Mouse (Mus musculus) intestine, embryonic 16.5 days (tissue): Measurements from ENCODE around the gene Fbxo9. TPM values are rescaled to one million over a fixed set of nuclear protein-coding genes. Genes with fewer than 3 reads are reported as not detected.
"Not testable (repeated sequence)": the region's sequence is repeated elsewhere in the genome, so short reads cannot be mapped to it uniquely, and the experiment has no call there.

ENCODE experiments used
- ATAC-seq: fragments of 200-750 bp; cut with Nextera tagmentation; 2 replicates; pipeline ENCODE4 v1.8.0; 2017; ENCODE audit warnings: moderate TSS enrichment, moderate library complexity
- H3K27ac ChIP-seq: fragments of 300-500 bp; sonication (generic); 2 replicates; pipeline ENCODE4 v1.5.1; 2014; ENCODE audit warnings: mild to moderate bottlenecking, low read length
- H3K27me3 ChIP-seq: fragments of 300-500 bp; sonication (generic); replicated peaks from 2 replicates; pipeline ENCODE4 v1.6.1; 2014; ENCODE audit warnings: low read length, control low read depth, mixed read lengths; ENCODE audit not compliant: control insufficient read depth, insufficient read depth
- H3K36me3 ChIP-seq: fragments of 300-500 bp; sonication (generic); 2 replicates; pipeline ENCODE4 v1.6.1; 2014; ENCODE audit warnings: low read length, control low read depth; ENCODE audit not compliant: control insufficient read depth, insufficient read depth
- H3K4me1 ChIP-seq: fragments of 300-500 bp; sonication (generic); 2 replicates; pipeline ENCODE4 v1.6.1; 2014; ENCODE audit warnings: low read length, control low read depth, mixed read lengths; ENCODE audit not compliant: control insufficient read depth, insufficient read depth
- H3K4me2 ChIP-seq: fragments of 300-500 bp; sonication (generic); 2 replicates; pipeline ENCODE4 v1.6.1; 2014; ENCODE audit warnings: low read depth, low read length, control low read depth
- H3K4me3 ChIP-seq: fragments of 300-500 bp; sonication (generic); 2 replicates; pipeline ENCODE4 v1.5.1; 2014; ENCODE audit warnings: mild to moderate bottlenecking, low read length
- H3K9ac ChIP-seq: fragments of 300-500 bp; sonication (generic); 2 replicates; pipeline ENCODE4 v1.6.1; 2014; ENCODE audit warnings: low read depth, low read length
- H3K9me3 ChIP-seq: fragments of 300-500 bp; sonication (generic); 2 replicates; pipeline ENCODE4 v1.6.1; 2016; ENCODE audit warnings: low read length, control low read depth; ENCODE audit not compliant: control insufficient read depth
- WGBS: fragments of 180-500 bp; shearing (Covaris S2); extraction: QIAGEN DNeasy Blood & Tissue Kit; methylation state at CpG from one replicate; pipeline ENCODE4 v1.1.7; 2014; 5-methylcytosine and 5-hydroxymethylcytosine counted together
- polyA plus RNA-seq: library from polyadenylated mRNA; unstranded; fragments of >200 nt; fragmentation: Nextera tagmentation; extraction: Ambion mirVana; gene quantifications from 2 replicates; pipeline ENCODE4 v1.2.1, GENCODE M21; 2015

The Fbxo9 gene
- polyA plus RNA-seq, 1 experiment from 2014 or later, result 39.8 TPM

- no peak overlapping the region for H3K27ac ChIP-seq
- ATAC-seq, result no peak
- WGBS, result 85% methylated on average over 4 of the region's 4 CpGs
- no peak overlapping the region for H3K4me2 ChIP-seq
- H3K9ac ChIP-seq, result no peak overlapping the region
- peaks cover 21% of the 10 kb centered on the region for H3K36me3 ChIP-seq
- no peaks in the 10 kb centered on the region for H3K9me3 ChIP-seq
- H3K27me3 ChIP-seq, result no peaks in the 10 kb centered on the region
- H3K4me1 ChIP-seq, result peaks cover 4% of the 10 kb centered on the region; the same call in 1 of the 2 replicates
- H3K4me3 ChIP-seq, result no peak overlapping the region
These were observed 24.5 kb downstream of the Fbxo9 start for GRCm38 (mm10) chr9:78084341-78084740.

DNA sequence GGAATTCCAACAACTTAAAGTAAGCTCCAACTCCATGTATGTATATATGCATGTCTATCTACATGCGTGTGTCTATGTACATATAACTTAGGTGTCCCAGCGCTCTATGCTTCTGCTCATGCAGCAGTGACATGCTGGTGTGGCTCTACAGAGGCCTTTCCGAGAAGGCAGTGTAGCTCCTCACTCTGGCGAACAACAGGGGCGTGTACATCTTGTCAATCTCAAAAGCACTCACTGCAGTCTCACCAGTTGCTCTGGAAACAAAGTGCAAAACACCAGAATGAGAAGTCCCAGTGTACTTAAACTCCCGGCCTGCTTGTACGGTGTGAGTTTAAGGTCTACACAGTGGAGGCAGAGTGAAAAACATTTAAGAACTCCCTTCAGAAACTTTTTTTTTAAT is 27.0 kb downstream of the Fbxo9 start:
- H3K9me3 ChIP-seq, result no peaks in the 10 kb centered on the region
- no peak overlapping the region for H3K27ac ChIP-seq
- no peaks in the 10 kb centered on the region for H3K27me3 ChIP-seq
- 81% methylated on average over 7 of the region's 7 CpGs for WGBS
- H3K4me2 ChIP-seq, result no peak overlapping the region
- ATAC-seq, result no peak
- H3K4me1 ChIP-seq, result 0 out of 2 replicates have a peak, but pooled peaks cover 4% of the 10 kb centered on the region
- no peak overlapping the region for H3K4me3 ChIP-seq
- H3K9ac ChIP-seq, result no peak overlapping the region
- H3K36me3 ChIP-seq, result peaks cover 21% of the 10 kb centered on the region

GRCm38 (mm10) chr9:78078240-78078639 is 30.6 kb downstream of the Fbxo9 start:
- Histone ChIP-seq H3K27me3 (no peaks in the 10 kb centered on the region), H3K27ac (no peak overlapping the region), H3K4me3 (no peak overlapping the region), H3K9me3 (no peaks in the 10 kb centered on the region), H3K4me2 (no peak overlapping the region), H3K9ac (no peak overlapping the region), H3K36me3 (peaks cover 6% of the 10 kb centered on the region; the same call in 1 of the 2 replicates), H3K4me1 (no peaks in the 10 kb centered on the region)
- WGBS, result 16% methylated on average over 2 of the region's 2 CpGs
- no peak for ATAC-seq

DNA sequence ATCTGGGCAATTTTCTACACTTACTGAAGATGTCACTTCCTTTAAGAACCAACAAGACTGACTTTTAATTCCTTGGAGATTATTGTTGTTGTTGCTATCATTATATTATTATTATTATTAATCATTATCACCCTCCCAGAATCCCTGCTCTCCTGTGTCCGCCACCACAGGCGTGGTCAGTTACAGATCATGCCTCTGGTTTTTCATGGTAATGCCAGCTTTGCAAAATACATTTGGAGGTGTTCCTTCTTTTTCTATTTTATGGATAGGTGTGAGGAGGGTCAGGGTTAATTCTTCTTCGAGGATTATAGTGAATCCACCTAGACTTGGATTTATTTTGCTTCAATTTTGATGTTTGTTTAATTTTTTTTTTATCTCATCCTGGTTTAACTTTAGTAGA is 33.6 kb downstream of the Fbxo9 start:
- no peak overlapping the region for H3K4me2 ChIP-seq
- H3K36me3 ChIP-seq, result no peaks in the 10 kb centered on the region
- H3K9ac ChIP-seq, result no peak overlapping the region
- no peak for ATAC-seq
- no peaks in the 10 kb centered on the region for H3K9me3 ChIP-seq
- no peak overlapping the region for H3K4me3 ChIP-seq
- WGBS, result 95% methylated on average over 3 of the region's 3 CpGs
- no peaks in the 10 kb centered on the region for H3K27me3 ChIP-seq
- no peaks in the 10 kb centered on the region for H3K4me1 ChIP-seq
- no peak overlapping the region for H3K27ac ChIP-seq

DNA sequence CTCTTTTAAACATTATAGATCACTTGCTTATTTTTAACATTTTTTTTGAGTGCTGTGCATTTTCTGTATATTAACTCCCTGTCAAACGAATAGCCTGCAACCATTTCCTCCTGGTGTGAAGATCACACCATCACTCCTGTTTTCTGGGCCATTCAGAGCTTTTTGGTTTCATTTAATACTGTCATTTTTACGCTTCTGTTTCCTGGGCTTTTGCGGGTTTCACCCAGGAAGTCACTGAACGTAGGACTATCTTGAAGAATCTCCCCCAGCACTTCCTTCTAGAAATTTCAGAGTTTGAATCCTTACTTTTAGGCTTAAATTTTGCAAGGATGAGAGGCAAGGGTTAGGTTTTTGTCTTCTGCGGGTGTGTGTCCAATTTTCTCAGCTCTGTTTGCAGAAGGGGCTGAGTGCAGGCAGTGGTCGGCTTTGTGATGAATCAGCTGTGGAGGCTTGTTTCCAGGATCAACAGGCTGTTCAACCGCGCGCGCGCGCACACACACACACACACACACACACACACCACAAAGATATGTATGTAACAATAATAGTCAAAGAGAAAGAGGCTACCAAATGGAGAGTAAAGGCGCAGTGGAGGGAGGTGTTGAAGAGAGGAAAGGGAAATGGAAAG is 35.0 kb downstream of the Fbxo9 start:
- Histone ChIP-seq H3K27me3 (no peaks in the 10 kb centered on the region), H3K4me1 (no peaks in the 10 kb centered on the region), H3K36me3 (no peaks in the 10 kb centered on the region), H3K27ac (no peak overlapping the region), H3K4me3 (no peak overlapping the region), H3K9me3 (no peaks in the 10 kb centered on the region), H3K9ac (no peak overlapping the region), H3K4me2 (no peak overlapping the region)
- no peak for ATAC-seq
- WGBS, result 85% methylated on average over 13 of the region's 13 CpGs

DNA sequence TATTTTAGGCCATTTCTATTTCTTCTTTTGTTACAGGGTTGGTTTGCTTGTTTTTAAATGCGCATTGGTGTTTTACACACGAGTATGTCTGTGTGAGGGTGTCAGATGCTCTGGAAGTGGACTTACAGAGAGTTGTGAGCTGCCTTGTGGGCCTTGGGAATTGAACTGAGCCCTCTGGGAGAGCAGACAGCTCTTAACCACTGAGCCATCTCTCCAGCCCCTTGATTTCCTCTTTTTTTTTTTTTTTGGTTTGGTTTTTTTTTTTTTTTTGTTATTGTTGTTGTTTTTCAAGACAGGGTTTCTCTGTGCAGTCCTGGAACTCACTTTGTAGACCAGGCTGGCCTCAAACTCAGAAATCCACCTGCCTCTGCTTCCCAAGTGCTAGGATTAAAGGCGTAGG is 35.6 kb downstream of the Fbxo9 start:
- WGBS, result 82% methylated on average over 3 of the region's 3 CpGs
- not testable (repeated sequence) for ATAC-seq

GRCm38 (mm10) chr9:78071626-78072025 is 37.2 kb downstream of the Fbxo9 start:
- Histone ChIP-seq H3K36me3 (no peaks in the 10 kb centered on the region), H3K4me3 (no peak overlapping the region), H3K27me3 (no peaks in the 10 kb centered on the region), H3K9me3 (no peaks in the 10 kb centered on the region), H3K27ac (no peak overlapping the region), H3K4me1 (no peaks in the 10 kb centered on the region), H3K9ac (no peak overlapping the region), H3K4me2 (no peak overlapping the region)
- 85% methylated on average over 4 of the region's 4 CpGs for WGBS
- ATAC-seq, result no peak

More for the DNA sequence above, 35.6 kb downstream of the Fbxo9 start:
- H3K27me3 ChIP-seq, H3K4me2 ChIP-seq, H3K36me3 ChIP-seq, H3K4me3 ChIP-seq, H3K9ac ChIP-seq, H3K27ac ChIP-seq, H3K4me1 ChIP-seq, H3K9me3 ChIP-seq: not testable (repeated sequence)

DNA sequence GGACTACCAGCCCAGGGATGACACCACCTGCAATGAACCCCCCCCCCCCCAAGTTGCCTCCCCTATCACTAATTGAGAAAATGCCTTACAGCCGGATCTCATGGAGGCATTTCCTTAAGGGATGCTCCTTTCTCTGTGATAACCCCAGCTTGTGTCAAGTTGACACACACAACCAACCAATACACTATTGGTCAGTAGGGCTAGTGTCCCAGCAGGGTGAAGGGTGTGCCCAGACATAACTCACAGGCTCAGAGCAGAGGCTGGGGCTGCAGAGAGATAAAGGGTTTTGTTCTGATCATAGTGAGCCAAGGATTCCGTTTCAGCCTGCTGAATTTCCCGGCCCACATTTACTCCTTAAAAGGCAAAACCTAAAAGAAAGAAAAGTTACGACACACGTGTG is 38.4 kb downstream of the Fbxo9 start:
- no peak overlapping the region for H3K27ac ChIP-seq
- H3K27me3 ChIP-seq, result no peaks in the 10 kb centered on the region
- no peak overlapping the region for H3K4me3 ChIP-seq
- no peak for ATAC-seq
- no peaks in the 10 kb centered on the region for H3K4me1 ChIP-seq
- no peak overlapping the region for H3K4me2 ChIP-seq
- H3K9ac ChIP-seq, result no peak overlapping the region
- H3K36me3 ChIP-seq, result no peaks in the 10 kb centered on the region
- WGBS, result 66% methylated on average over 5 of the region's 5 CpGs
- no peaks in the 10 kb centered on the region for H3K9me3 ChIP-seq

DNA sequence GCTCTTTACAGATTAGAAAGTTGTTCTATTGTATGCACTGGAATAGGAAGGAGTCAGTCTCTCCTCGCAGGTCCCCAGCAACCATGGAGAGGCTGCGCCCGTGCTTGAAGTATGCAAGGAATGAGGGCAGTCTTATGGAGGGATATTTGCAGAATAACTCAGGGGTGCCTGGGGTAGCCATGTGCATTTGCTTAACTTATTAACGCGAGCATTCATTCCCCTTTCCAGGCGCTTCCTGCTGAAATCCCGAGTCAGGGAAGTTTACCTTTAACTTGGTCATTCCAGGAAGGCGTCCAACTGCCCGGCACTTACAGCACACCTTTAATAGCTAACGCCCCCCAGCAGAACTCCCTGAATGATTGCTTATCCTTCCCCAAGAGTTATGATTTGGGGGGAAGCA is 44.7 kb downstream of the Fbxo9 start:
- ATAC-seq, result no peak
- no peak overlapping the region for H3K4me2 ChIP-seq
- H3K27ac ChIP-seq, result no peak overlapping the region

DNA sequence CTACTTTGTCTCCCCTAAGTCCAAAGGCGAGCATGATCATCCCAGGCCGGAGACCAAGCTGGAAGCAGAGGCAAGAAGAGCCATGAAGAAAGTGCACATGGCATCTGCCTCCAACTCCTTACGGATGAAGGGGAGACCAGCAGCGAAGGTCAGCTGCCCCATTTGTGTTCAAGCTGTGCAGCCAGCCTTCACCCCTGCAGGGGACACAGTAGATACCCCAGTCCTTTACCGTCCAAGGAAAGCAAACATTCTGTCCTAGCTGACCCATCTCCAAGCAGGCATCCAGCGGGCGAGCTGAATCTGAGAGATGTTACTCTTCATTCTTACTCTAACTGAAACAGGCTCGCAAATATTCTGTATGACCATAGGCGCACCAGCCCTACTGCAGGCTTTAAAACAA is 46.5 kb downstream of the Fbxo9 start:
- Histone ChIP-seq H3K4me3 (no peak overlapping the region), H3K4me2 (no peak overlapping the region), H3K27ac (no peak overlapping the region), H3K4me1 (no peaks in the 10 kb centered on the region), H3K36me3 (no peaks in the 10 kb centered on the region), H3K9me3 (no peaks in the 10 kb centered on the region), H3K9ac (no peak overlapping the region), H3K27me3 (no peaks in the 10 kb centered on the region)
- ATAC-seq, result no peak
- 83% methylated on average over 9 of the region's 9 CpGs for whole genome bisulfite sequencing

More for the DNA sequence above, 44.7 kb downstream of the Fbxo9 start:
- Histone ChIP-seq H3K4me1 (no peaks in the 10 kb centered on the region), H3K27me3 (no peaks in the 10 kb centered on the region), H3K36me3 (no peaks in the 10 kb centered on the region), H3K9ac (no peak overlapping the region), H3K9me3 (no peaks in the 10 kb centered on the region), H3K4me3 (no peak overlapping the region)
- WGBS, result 40% methylated on average over 10 of the region's 10 CpGs
